Mouse (Mus musculus): ENCODE measurements around the gene Sost.

The Sost gene

GRCm38 (mm10) chr11:101953441-101953840 is 13.4 kb downstream of the Sost start:
- in situ Hi-C loops (cut with MboI, MseI) = no loop called here

DNA sequence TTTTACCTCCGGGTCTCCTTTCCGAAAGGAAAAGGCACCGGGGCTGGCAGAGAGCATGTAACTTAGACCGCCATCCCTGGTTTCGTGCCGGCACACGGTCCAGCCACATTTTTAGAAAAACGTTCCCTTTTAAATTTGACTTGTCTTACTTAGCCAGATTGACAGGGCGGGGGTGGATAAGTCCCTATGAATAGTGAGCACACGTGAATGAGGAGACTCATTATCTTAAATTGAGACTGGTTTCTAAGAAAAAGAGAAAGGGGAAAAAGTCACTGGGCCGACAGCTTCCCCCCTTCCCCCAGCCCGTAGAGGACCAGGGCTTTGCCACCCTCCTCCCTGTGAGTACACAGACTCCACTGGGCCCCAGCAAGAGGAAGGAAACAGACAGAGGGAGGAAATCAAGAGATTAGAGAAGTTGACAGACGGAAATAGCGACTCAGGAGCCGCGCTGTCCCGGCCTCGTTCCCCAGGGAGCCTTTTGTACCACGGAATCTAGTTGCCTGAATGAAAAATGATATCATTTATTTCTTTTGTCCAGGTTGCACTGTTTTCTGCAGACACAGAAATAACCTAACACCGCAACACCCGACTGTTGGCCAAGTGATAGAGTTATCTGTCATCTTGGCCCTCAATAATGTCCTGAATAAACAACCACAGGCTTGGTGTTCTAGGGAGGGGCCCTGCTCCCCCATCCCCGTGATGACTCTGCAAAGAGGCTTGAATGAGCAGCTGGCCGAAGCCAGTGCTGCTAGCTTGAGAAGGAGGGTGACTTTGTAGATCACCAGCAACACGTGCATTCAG is 14.1 kb downstream of the Sost start:
- in situ Hi-C loops (cut with MboI, MseI) = no loop called here

DNA sequence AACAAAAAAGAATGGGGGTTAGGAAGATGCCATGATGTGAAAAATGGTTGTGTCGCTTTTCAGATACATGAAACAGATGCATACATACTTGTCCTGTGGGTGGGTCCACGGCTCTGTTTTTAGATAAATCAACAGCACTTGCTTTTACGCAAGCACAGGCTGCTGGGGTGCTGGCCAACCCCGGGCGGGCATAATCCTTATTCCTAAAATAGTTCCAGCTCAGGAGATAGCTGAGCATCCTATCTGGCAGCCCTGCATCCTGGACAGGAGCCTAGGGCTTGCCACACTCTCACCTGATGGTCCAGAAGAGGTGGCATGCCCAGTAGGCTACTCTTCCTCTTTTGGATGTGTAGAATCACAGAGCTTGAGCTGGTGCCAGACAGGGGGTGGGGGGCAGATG is 16.8 kb downstream of the Sost start:
- in situ Hi-C loops (cut with MboI, MseI) = no loop called here

DNA sequence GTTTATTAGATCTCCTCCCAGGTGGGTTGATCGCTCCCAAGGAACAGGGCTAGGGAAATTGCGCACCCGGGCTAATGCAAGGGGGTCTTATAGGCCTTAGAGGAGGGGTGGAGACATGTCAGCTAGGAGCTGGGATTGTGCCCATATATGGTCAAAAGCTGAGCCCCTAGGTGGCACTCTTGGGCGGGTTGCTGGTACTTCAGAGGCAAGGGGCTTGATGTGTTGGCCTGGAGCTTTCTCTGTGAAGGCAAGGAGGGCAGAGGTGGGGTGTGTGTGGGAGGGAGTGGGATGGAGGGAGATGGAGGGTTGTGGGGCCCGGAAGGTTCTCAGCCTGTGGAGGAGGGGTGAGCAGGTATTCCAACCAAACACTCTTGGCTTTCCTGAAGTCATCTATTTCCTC is 20.3 kb downstream of the Sost start:
- in situ Hi-C loops (cut with MboI, MseI) = no loop called here

DNA sequence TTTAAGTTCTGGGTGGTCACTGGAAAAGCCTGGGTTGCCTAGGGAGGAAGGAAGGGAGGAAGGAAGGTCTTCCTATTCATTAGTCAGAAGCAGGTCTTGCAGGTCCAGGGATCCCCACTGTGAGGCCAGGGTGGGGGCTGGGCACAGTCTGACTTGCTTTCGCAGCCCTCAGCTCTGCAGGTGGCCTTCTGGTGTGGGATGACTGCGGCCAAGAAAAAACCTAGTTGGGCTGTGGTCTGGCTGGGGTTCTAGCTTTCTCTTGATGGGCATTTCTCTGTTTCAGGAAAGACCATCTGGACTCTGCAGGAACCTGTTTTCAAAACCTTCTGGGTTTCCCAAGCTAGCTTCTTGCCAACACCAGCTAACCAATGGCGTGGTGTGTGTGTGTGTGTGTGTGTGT is 23.8 kb downstream of the Sost start:
- in situ Hi-C loops (cut with MboI, MseI) = no loop called here

DNA sequence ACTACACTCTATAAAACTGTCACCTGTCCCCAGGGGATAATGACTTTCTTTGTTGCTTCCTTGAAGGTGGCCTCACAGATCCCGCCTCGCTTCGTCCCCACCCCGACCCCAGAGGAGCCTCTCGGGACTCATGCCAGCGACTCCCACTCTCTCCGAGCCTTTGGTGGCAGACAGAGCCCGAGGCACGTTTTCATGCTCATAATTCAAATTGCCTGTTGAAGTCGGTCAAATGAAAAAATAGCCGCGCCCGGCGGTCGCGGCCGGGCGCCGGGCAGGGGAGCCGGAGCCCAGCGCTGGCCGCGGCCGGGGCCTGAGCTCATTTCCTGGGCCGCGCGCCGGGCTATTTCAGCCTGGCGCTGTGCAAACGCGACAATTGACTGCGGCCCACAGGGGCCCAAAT is 29.7 kb downstream of the Sost start:
- in situ Hi-C loops (cut with MboI, MseI) = no loop called here

DNA sequence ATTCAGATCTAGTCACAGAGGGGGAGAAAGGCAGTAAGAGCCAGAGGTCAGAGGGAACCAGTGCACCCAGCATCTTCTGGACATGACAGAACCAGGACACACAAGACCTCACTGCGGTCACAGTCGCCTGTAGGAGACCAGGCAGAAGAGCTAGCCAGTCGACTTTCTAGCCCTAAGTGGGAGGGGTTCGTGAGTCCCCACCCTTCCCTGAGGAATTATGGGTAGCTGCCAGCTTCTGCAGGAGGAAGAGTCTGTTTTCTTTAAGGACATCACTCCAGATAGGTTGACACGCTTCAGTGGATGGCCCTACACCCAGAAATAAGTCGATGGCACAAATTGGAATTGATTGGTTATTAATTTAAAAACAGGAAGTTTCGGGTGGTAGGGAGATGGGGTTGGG is 30.4 kb downstream of the Sost start:
- in situ Hi-C loops (cut with MboI, MseI) = no loop called here

- in situ Hi-C loops (cut with MboI, MseI) = no loop called here
Observed at GRCm38 (mm10) chr11:101935743-101936142, 31.1 kb downstream of the Sost start.

- in situ Hi-C loops (cut with MboI, MseI) = no loop called here
Observed at GRCm38 (mm10) chr11:101931978-101932377, 34.8 kb downstream of the Sost start.

- in situ Hi-C loops (cut with MboI, MseI) = no loop called here
Observed at GRCm38 (mm10) chr11:101928030-101928762, 38.6 kb downstream of the Sost start.

- in situ Hi-C loops (cut with MboI, MseI) = no loop called here
Observed at GRCm38 (mm10) chr11:101926951-101927589, 39.7 kb downstream of the Sost start.

- in situ Hi-C loops (cut with MboI, MseI) = no loop called here
Observed at GRCm38 (mm10) chr11:101925636-101926035, 41.2 kb downstream of the Sost start.

- in situ Hi-C loops (cut with MboI, MseI) = loop anchor here (5.0 kb wide), 1 partner anchor 43 kb away; the partner anchor contains the start of gene Sost
Observed at GRCm38 (mm10) chr11:101924441-101924976, 42.3 kb downstream of the Sost start.

GRCm38 (mm10) chr11:101923988-101924387 is 42.8 kb downstream of the Sost start:
- in situ Hi-C loops (cut with MboI, MseI) = loop anchor here (5.0 kb wide), 1 partner anchor 43 kb away; the partner anchor contains the start of gene Sost

- in situ Hi-C loops (cut with MboI, MseI) = loop anchor here (5.0 kb wide), 1 partner anchor 46 kb away; the partner anchor contains the start of gene Sost
Observed at GRCm38 (mm10) chr11:101921361-101921952, 45.4 kb downstream of the Sost start.

GRCm38 (mm10) chr11:101919660-101920059 is 47.2 kb downstream of the Sost start:
- in situ Hi-C loops (cut with MboI, MseI) = loop anchor here (5.0 kb wide), 1 partner anchor 48 kb away; the partner anchor contains the start of gene Sost

- in situ Hi-C loops (cut with MboI, MseI) = no loop called here
Observed at GRCm38 (mm10) chr11:101918609-101919008, 48.2 kb downstream of the Sost start.

GRCm38 (mm10) chr11:101916772-101917171 is 50.0 kb downstream of the Sost start:
- in situ Hi-C loops (cut with MboI, MseI) = no loop called here

GRCm38 (mm10) chr11:101913591-101913990 is 53.2 kb downstream of the Sost start:
- in situ Hi-C loops (cut with MboI, MseI) = loop anchor here (5.0 kb wide), 1 partner anchor 101 kb away; no protein-coding TSS in a partner anchor

All from T-helper 1 cell (primary cell).